In the genomic region with DNA sequence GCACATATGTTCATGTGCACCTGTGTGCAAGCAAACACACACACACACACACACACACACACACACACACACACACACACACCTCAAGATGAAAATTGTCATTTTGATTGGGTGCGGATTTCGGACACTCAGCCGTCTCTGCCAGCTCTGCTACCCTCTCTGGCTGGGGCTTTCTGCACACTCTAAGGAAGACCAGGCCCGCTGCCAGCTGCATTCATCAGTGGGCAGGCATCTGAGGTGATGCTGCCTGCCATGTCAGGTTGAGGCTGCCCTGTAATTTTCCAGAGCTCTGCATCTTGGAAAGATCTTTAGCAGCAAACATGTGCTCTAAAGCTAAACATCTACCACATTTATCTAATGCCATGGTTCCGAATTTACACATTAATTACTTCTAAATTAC, we compare ENCODE assay signal across 19 mouse cellular contexts. TPM values are rescaled to one million over a fixed set of nuclear protein-coding genes. Genes with fewer than 3 reads are reported as not detected.
A peak's percentile ranks its signal among the peaks of the same experiment; 100 is the strongest.
DNase-seq lines count a peak whose midpoint lies in the region; ATAC-seq and TF ChIP-seq lines count a peak whose summit lies in the region.
"Had no signal": no experiment of that assay in that cellular context is flagged by ENCODE, and none has a peak within 500 bp of the region (broad histone marks: within the 10 kb centered on the region; RNA-seq: fewer than 3 reads in every experiment).

No protein-coding gene starts in this region.

- H3K36me3 ChIP-seq in hindbrain, postnatal 0 days (ENCODE audit: insufficient read depth, low read length): no peaks in the 10 kb centered on the region
- no peaks in the 10 kb centered on the region for H3K36me3 ChIP-seq in hindbrain, embryonic 11.5 days (ENCODE audit: control insufficient read depth, insufficient read depth, low read length)
- H3K36me3 ChIP-seq: embryonic facial prominence, embryonic 12.5 days; hindbrain, embryonic 12.5 days; intestine, embryonic 15.5 days had no signal

- H3K4me3 ChIP-seq in hindbrain, postnatal 0 days (ENCODE audit: low read length): no peak overlapping the region
- no peak overlapping the region for H3K4me3 ChIP-seq in hindbrain, embryonic 11.5 days (ENCODE audit: low read depth, low read length)
- H3K4me3 ChIP-seq: embryonic facial prominence, embryonic 12.5 days; hindbrain, embryonic 12.5 days; intestine, embryonic 15.5 days had no signal

- H3K27ac ChIP-seq in hindbrain, postnatal 0 days: no peak overlapping the region
- no peak overlapping the region for H3K27ac ChIP-seq in hindbrain, embryonic 11.5 days (ENCODE audit: low read depth, low read length)
- H3K27ac ChIP-seq: embryonic facial prominence, embryonic 12.5 days; hindbrain, embryonic 12.5 days; intestine, embryonic 15.5 days had no signal

- no peak for ATAC-seq in hindbrain, postnatal 0 days
- no peak for ATAC-seq in hindbrain, embryonic 11.5 days (ENCODE audit: low FRiP score)
- ATAC-seq: intestine, embryonic 15.5 days had no signal

- H3K9ac ChIP-seq in hindbrain, postnatal 0 days (replicated peaks; ENCODE audit: low read length): no peak overlapping the region
- no peak overlapping the region for H3K9ac ChIP-seq in hindbrain, embryonic 11.5 days (ENCODE audit: low read depth, low read length)
- H3K9ac ChIP-seq: embryonic facial prominence, embryonic 12.5 days; hindbrain, embryonic 12.5 days; intestine, embryonic 15.5 days had no signal

- WGBS in hindbrain, postnatal 0 days: 52% methylated on average over 5 of the region's 5 CpGs
- 88% methylated on average over 5 of the region's 5 CpGs for WGBS in hindbrain, embryonic 11.5 days

- 0 out of 2 replicates have a peak, but pooled peaks have one; percentile 2 for TF ChIP-seq CTCF in hindbrain, postnatal 0 days (IDR thresholded peaks at IDR 0.05; ENCODE audit: low read depth)

- H3K9me3 ChIP-seq in hindbrain, postnatal 0 days (ENCODE audit: low read length): no peaks in the 10 kb centered on the region
- no peaks in the 10 kb centered on the region for H3K9me3 ChIP-seq in hindbrain, embryonic 11.5 days (ENCODE audit: control insufficient read depth, low read length)
- H3K9me3 ChIP-seq: embryonic facial prominence, embryonic 12.5 days; hindbrain, embryonic 12.5 days; intestine, embryonic 15.5 days had no signal

- DNase-seq in cerebellum, postnatal 14 days: peak; percentile 91 to 94
- DNase-seq in cerebellum, adult 9-10 months: no peak
- peak; percentile 71 for DNase-seq in hindbrain, postnatal 0 days (ENCODE audit: low spot score)
- DNase-seq in hindbrain, embryonic 11.5 days (ENCODE audit: low spot score): no peak
- peak; percentile 38 for DNase-seq in right cerebral cortex, postnatal 4 days
- DNase-seq in right cerebral cortex, postnatal 25 days: no peak
- no peak for DNase-seq in embryo, embryonic 11 days
- DNase-seq: gastrocnemius, postnatal 10 days; heart, adult 18-20 months; layer of hippocampus, postnatal 36 days; lung, adult 2 months; lung, postnatal 36 days; thymus, postnatal 14 days had no signal

- H3K4me2 ChIP-seq in hindbrain, postnatal 0 days (ENCODE audit: low read depth, low read length): no peak overlapping the region
- no peak overlapping the region for H3K4me2 ChIP-seq in hindbrain, embryonic 11.5 days (replicated peaks; ENCODE audit: low read depth, low read length)
- H3K4me2 ChIP-seq: embryonic facial prominence, embryonic 12.5 days; hindbrain, embryonic 12.5 days; intestine, embryonic 15.5 days; liver, embryonic 11.5 days had no signal

- H3K27me3 ChIP-seq in hindbrain, postnatal 0 days (ENCODE audit: insufficient read depth, low read length): no peaks in the 10 kb centered on the region
- no peaks in the 10 kb centered on the region for H3K27me3 ChIP-seq in hindbrain, embryonic 11.5 days (ENCODE audit: control insufficient read depth, insufficient read depth, low read length)
- H3K27me3 ChIP-seq: embryonic facial prominence, embryonic 12.5 days; intestine, embryonic 15.5 days had no signal

- no peaks in the 10 kb centered on the region for H3K4me1 ChIP-seq in hindbrain, postnatal 0 days (ENCODE audit: insufficient read depth, low read length)
- no peaks in the 10 kb centered on the region for H3K4me1 ChIP-seq in hindbrain, embryonic 11.5 days (replicated peaks; ENCODE audit: control insufficient read depth, insufficient read depth, low read length)
- H3K4me1 ChIP-seq: hindbrain, embryonic 12.5 days; intestine, embryonic 15.5 days had no signal

RNA-seq across cellular contexts. Expression of gene Ak8, which starts 37.1 kb away (rescaled TPM):
- total RNA-seq in hindbrain, postnatal 0 days (2014; rRNA removed): 0.58 and 1.6 TPM in 2 replicates
- 3.3 and 3.5 TPM in 2 replicates for polyA plus RNA-seq in hindbrain, postnatal 0 days (2015; fragmentation: Nextera tagmentation; extraction: Ambion mirVana)
- 1.3 and 1.5 TPM in 2 replicates for polyA plus RNA-seq in hindbrain, embryonic 11.5 days (2014; fragmentation: Nextera tagmentation; extraction: Ambion mirVana)
- total RNA-seq: gastrocnemius, postnatal 10 days; heart, adult 18-20 months had no signal

RNA-seq across cellular contexts. Expression of gene Spaca9, which starts 37.6 kb away (rescaled TPM):
- 0.89 TPM in 1 of 2 replicates, not detected in the other for total RNA-seq in hindbrain, postnatal 0 days (2014; rRNA removed)
- 2.9 and 3.7 TPM in 2 replicates for polyA plus RNA-seq in hindbrain, postnatal 0 days (2015; fragmentation: Nextera tagmentation; extraction: Ambion mirVana)
- polyA plus RNA-seq in hindbrain, embryonic 11.5 days (2014; fragmentation: Nextera tagmentation; extraction: Ambion mirVana): 3.3 and 5.3 TPM in 2 replicates
- total RNA-seq: ES-E14; gastrocnemius, postnatal 10 days; heart, adult 18-20 months; layer of hippocampus, postnatal 36 days; left cerebral cortex, postnatal 36 days had no signal

Comparison
In these comparisons a context has a peak if more than half of its experiments do, and no peak if none do; other contexts are left out.
1. DNase-seq: peak in cerebellum, postnatal 14 days (2 of 2), hindbrain, postnatal 0 days (single experiment) and right cerebral cortex, postnatal 4 days (single experiment); none in cerebellum, adult 9-10 months (single experiment), hindbrain, embryonic 11.5 days (single experiment), right cerebral cortex, postnatal 25 days (single experiment) and embryo, embryonic 11 days (single experiment).